Mouse (Mus musculus): ENCODE measurements around the gene Repin1.
"Not testable (repeated sequence)": the region's sequence is repeated elsewhere in the genome, so short reads cannot be mapped to it uniquely, and the experiment has no call there.

Gene Repin1

DNA sequence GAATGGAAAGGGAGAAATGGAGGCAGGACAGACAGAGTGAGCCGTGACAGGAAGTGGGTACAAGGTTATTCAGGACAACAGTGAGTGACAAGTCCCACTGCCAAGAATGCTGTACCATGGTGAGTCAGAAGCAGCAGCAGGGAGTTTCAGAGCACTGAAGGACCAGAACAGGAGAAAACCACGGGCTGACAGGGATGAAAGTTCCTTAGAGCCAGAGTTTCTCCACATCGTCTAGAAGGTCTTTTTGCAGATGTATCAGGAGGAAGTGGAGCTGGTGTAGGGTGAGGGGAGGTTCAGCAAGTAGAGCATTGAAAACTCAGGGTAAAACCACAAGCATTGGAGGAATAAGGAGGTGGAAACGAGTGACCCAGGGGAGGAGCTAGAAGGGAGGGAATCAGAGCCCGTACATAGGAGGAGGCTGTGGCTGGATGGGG, 14.5 kb upstream of the Repin1 start:
- in situ Hi-C loops (cut with MboI), result no loop called here

DNA sequence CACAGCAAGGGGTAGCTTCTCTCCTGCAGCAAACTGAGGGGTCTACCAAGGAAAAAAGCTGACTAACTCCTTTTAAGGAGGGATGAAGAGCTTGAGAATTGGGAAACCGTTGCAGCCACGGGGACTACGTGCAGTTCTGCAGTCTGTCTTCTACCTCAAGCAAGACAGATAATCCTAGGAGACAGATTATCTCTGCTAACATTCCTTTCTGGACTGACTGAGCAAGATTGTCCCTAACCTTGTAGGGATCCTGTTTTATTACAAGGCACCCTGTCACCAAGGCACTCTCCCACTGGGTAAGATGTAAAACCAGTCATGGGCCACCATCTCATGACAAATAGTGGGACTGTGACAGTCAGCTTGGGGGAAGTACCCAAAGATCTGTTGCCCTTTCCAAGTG, 12.4 kb upstream of the Repin1 start:
- in situ Hi-C loops (cut with MboI), result no loop called here

DNA sequence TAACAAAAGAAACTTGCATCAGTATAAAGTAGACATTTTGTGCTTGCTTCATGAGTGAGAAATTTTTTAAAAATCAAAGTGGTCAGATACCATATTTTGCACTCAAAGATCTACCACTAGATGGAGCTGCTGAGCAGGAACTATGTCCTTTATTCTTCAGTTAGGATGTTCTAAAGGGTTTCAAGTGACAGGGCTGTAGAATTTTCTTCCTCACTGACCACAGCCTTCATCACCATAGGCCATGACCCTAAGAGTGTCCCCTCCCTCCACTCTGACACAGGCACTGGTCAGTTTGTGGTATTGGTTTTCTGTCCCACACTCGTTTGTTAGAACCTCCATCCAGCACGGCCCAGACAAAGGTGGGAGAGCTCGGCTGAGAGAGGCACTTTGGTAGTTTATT, 11.6 kb upstream of the Repin1 start:
- in situ Hi-C loops (cut with MboI), result no loop called here

- in situ Hi-C loops (cut with MboI), result no loop called here
These were observed 4.4 kb upstream of the Repin1 start, which contains the start of gene Gm45021 for GRCm38 (mm10) chr6:48589194-48589750. Gm45021 (plus strand) TSS chr6:48589610.

DNA sequence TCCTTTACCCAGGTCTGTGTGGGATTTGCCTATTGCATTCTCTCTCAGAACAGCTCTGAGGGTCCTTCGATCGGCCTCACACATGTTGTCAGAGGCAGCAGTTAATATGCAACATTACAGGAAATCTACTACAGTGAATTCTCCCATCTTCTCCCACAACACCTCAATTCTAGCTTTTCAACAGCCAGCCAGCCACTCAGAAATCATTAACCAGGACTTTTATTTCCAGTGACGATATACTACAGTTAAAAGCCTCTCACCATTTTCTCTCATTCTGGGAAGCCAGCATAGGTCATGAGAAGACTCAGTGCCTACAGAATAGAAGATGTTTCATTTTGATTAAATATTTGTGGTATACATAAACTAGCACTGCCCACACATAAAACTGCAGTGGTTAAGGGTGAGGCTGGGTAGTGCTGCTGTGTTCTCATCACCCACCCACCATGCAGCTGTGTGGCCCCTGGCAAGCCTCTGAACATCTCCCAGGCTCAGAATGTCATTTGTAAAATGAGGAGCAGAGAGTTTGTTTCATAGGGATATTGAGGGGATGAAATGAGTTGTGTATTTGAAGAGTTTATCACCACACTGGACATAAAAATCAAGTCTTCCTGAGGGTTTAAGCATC, 2.4 kb upstream of the Repin1 start:
- in situ Hi-C loops (cut with MboI), result no loop called here

GRCm38 (mm10) chr6:48591871-48592270, 1.8 kb upstream of the Repin1 start:
- in situ Hi-C loops (cut with MboI), result no loop called here

DNA sequence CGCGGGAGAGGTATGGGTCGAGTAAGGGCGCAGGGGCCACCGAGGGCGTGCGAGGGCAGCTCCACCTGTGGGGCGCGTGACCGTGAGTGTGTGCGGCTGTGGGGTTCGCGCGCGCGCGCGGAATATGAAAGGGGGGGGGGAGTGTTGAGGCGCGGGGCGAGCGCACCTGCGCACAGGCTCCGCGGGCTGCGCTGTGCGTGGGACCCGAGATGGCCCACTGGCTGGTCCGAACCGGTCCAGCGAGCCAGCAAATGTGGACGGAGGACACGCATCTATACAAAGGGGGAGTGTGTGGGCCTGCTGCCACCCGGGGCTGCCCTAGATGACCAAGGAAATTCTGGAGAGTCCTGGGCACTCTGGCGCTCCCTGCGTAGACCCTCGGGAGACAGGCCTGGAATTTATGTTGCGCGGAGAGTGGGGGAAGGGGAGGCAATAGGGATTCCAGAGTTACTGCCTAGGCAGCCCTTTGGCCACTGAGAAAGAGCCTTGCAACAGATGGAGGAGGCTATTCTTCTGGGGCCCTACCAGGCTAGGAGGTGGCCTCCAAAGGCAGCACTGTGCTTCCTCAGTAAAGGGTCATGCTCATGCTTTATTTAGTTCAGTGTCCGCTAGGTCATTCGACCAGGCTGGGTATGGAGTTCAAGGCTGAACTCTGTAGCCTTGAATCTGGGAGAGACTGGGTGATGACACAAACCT, 508 bp downstream of the Repin1 start:
- in situ Hi-C loops (cut with MboI), result no loop called here

GRCm38 (mm10) chr6:48595278-48595677, 1.6 kb downstream of the Repin1 start:
- in situ Hi-C loops (cut with MboI), result no loop called here

GRCm38 (mm10) chr6:48596545-48597232, 3.0 kb downstream of the Repin1 start:
- in situ Hi-C loops (cut with MboI), result no loop called here

GRCm38 (mm10) chr6:48597233-48597625, 3.5 kb downstream of the Repin1 start:
- in situ Hi-C loops (cut with MboI), result no loop called here

DNA sequence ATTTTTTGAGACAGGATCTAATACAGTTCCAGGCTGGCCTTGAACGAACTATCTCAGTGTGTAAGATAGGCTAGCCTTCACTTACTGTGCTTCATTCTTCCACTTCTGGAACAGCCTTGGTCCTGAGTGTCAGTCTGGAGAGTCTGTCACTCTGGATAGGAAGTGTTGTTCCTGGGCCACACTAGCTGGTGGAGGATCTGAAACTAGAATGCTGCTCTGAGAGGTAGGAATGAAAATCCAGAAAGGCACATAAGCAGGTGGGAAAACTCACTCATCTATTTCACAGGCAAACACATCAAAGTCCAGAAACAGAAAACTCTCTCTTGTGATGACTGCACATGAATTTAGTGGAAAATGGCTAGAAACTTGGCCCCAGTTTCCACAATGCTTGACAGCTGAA, 6.9 kb downstream of the Repin1 start:
- in situ Hi-C loops (cut with MboI), result no loop called here

DNA sequence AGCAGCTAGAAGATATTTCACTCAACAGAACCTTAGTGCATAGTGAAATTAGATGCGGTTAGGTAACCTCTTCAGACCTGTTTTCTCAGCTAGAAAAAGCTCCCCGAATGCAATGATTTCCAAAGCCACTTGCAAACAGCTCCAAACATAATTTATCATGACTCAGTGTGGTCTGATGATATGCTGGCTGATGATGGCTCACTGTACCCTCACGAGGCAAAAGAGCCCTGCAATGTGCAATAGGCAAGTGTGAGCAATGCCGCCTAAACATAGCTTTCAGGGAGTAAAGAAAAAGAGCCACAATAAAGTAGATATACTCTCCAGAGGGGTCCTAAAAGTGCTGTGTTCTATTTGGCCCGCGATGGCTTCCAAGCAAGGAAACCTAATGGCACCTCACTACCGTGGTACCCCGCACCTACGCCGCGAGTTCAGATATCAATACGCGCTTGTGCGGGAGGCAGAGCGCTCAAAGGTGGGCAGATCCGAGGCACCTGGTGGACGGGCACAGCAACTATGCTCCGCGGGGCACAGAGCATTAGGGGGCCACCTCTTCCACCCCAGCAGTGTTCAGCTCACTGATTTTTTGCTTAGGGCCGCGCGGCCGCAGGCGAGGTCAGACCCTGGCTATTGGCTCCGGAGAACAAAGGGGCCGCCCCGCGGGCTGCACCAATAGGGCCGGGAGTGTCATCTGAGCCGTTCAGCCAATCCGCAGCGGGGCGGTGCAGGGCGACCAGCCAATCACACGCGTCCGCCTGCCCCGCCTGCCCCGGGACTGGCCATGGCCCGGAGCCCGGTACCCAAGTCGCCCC, 7.8 kb downstream of the Repin1 start, which contains the start of gene Zfp775:
Zfp775 (plus strand) TSS at position 793 of the 809 bp plus-strand sequence.
- in situ Hi-C loops (cut with MboI), result no loop called here

GRCm38 (mm10) chr6:48602080-48602741, 8.5 kb downstream of the Repin1 start:
- in situ Hi-C loops (cut with MboI), result no loop called here

- in situ Hi-C loops (cut with MboI), result no loop called here
These were observed 14.4 kb downstream of the Repin1 start for GRCm38 (mm10) chr6:48608124-48608523.

DNA sequence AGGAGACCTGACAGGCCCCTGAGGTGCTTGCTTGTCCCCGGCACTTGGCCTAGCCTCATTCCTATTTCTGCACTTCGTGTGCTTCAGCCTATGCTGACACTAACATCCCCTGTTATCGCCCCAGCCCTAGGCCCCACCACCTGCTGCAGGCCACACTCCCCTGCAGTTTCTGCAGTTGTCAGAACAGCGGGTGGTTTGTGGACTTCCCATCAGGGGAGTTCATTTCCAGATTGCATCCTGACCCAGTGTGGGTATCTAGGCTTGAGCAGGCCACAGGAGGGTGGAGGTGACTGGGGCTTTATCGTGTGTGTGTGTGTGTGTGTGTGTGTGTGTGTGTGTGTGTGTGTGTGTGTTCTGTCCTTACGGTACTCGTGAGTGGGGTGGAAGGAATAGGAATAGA, 15.8 kb downstream of the Repin1 start:
- in situ Hi-C loops (cut with MboI), result no loop called here

- in situ Hi-C loops (cut with MboI), result no loop called here
These were observed 17.0 kb downstream of the Repin1 start for GRCm38 (mm10) chr6:48610657-48611056.

- in situ Hi-C loops (cut with MboI), result no loop called here
These were observed 19.8 kb downstream of the Repin1 start for GRCm38 (mm10) chr6:48613464-48613863.

DNA sequence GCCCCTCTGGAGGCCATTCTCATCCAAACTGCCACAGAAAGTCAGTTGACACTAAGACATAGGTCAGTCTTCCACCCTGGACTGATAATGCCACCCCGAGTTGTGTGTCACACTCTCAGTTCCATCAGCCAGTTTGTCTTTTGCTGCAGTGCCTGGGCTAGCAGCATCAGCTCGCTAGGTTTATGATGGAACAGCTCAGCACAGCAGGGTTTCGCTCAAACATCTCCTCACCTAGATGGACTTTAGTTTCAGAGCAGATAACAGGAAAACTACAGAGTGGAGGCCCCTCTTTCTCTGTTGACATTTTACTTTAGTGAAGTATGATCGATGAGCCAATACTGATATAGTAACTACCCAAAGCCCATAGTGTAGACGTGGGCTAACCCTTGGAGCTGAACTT, 21.1 kb downstream of the Repin1 start:
- in situ Hi-C loops (cut with MboI), result no loop called here

GRCm38 (mm10) chr6:48620031-48620430, 26.3 kb downstream of the Repin1 start:
- in situ Hi-C loops (cut with MboI), result no loop called here

DNA sequence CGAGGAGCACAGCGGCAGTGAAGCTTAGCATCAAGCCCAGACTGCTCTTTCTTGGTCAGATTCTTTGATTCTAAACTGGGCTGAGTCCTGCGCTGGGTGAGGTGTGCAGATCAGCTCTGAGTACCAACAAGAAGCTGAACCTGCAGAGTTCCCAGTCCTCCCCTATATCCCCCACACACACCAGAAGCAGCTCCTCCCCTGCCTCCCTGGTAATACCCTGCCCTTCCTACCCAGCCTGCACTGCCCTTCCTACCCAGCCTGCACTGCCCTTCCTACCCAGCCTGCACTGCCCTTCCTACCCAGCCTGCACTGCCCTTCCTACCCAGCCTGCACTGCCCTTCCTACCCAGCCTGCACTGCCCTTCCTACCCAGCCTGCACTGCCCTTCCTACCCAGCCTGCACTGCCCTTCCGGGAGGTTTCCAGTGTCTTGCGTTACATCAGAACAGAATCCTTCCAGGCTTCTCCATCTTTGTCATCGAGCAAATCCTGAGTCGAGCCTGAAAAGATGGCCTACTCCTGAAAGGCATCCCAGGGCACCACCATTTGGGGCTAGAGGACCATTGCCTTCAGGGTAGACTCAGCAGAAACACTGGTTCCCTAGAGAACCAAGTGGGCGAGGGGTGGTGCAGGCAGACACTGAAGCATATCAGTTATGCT, 28.6 kb downstream of the Repin1 start:
- in situ Hi-C loops (cut with MboI), result not testable (repeated sequence)

DNA sequence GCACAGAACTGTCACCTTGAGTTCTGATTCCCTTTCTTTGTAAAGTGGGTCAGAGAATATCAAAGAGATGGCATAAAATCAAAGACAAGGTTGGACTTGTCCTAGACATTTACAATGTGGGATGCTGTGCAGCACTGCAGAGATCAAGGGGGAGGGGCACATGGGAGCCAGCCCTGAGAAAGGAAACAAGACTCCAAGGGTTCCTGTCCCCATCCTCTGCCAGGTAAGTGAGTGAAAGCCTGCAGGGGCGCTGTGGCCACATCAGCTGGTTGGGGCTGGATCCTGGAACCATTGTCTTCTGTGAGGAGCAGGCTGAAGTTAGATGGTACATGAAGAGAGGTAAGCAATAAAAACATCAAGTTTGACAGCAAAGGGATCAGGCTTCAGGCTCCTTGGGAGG, 29.8 kb downstream of the Repin1 start:
- in situ Hi-C loops (cut with MboI), result no loop called here

All from mature B cell (primary cell).